Mouse (Mus musculus) MEL (cell line): ENCODE measurements around the gene Igf1r.

Experiments
- CTCF ChIP-seq, 3 experiments: IDR thresholded peaks in 2 of 3; conservative IDR thresholded peaks in 1 of 3; 2 replicates each; pipeline ENCODE4 v1.5.1; 2011 to 2012; ENCODE audit warnings: low read length in 3 of 3, low read depth in 2 of 3, mild to moderate bottlenecking in 2 of 3, improper control_type of control experiment in 1 of 3, inconsistent platforms in 1 of 3, mixed read lengths in 1 of 3, moderate library complexity in 1 of 3; ENCODE audit not compliant: control insufficient read depth in 1 of 3, insufficient read depth in 1 of 3, poor library complexity in 1 of 3, severe bottlenecking in 1 of 3
- ETS1 ChIP-seq: IDR thresholded peaks from 2 replicates; pipeline ENCODE4 v1.6.1; 2012; ENCODE audit warnings: low read depth, mild to moderate bottlenecking, inconsistent platforms, low read length, improper control_type of control experiment, moderate library complexity
- GATA1 ChIP-seq: IDR thresholded peaks from 2 replicates; pipeline ENCODE4 v1.6.1; 2011; ENCODE audit warnings: low read depth, low read length, improper control_type of control experiment
- MAX ChIP-seq: IDR thresholded peaks from 2 replicates; pipeline ENCODE4 v1.6.1; 2011; ENCODE audit warnings: low read length, improper control_type of control experiment
- POLR2A ChIP-seq, 2 experiments: IDR thresholded peaks; 2 replicates each; pipeline ENCODE4 v1.6.1; 2011 to 2012; ENCODE audit warnings: low read length in 2 of 2, mild to moderate bottlenecking in 2 of 2, control low read depth in 1 of 2, improper control_type of control experiment in 1 of 2, low read depth in 1 of 2, moderate library complexity in 1 of 2; ENCODE audit not compliant: control insufficient read depth in 1 of 2, insufficient read depth in 1 of 2, poor library complexity in 1 of 2
- SMC3 ChIP-seq: IDR thresholded peaks from 2 replicates; pipeline ENCODE4 v1.6.1; 2011; ENCODE audit warnings: low read depth, low read length, improper control_type of control experiment

- TF ChIP-seq CTCF (IDR thresholded peaks at IDR 0.05 in 2 of 3, conservative IDR thresholded peaks at IDR 0.05 in 1 of 3; ENCODE audit: control insufficient read depth in 1 of 3, insufficient read depth in 1 of 3, low read depth in 2 of 3, low read length in 3 of 3, poor library complexity in 1 of 3, severe bottlenecking in 1 of 3) (no peak), GATA1 (no peak), ETS1 (no peak), POLR2A (IDR thresholded peaks at IDR 0.05; ENCODE audit: control insufficient read depth in 1 of 2, insufficient read depth in 1 of 2, low read depth in 1 of 2, low read length in 2 of 2, poor library complexity in 1 of 2) (no peak), SMC3 (no peak), MAX (no peak)
These were observed 305.9 kb downstream of the Igf1r start for GRCm38 (mm10) chr7:68258326-68259150.
